Mouse (Mus musculus) bone marrow, adult 2 months (tissue): ENCODE data around the gene Anxa11.

ENCODE experiments used
- CTCF ChIP-seq: fragments of 200-500 bp; IDR thresholded peaks from 2 replicates; pipeline ENCODE4 v1.5.1; 2011; ENCODE audit warnings: low read length, control low read depth; ENCODE audit not compliant: control insufficient read depth, insufficient read depth
- POLR2A ChIP-seq: fragments of 200-500 bp; IDR thresholded peaks from 2 replicates; pipeline ENCODE4 v1.6.1; 2011; ENCODE audit warnings: low read depth, mild to moderate bottlenecking, control low read depth, low read length, borderline replicate concordance; ENCODE audit not compliant: control insufficient read depth

GRCm38 (mm10) chr14:25795561-25796174 lies 46.3 kb upstream of the Anxa11 start:
- TF ChIP-seq POLR2A = no peak
- no peak for TF ChIP-seq CTCF
